Mouse (Mus musculus) MEL (cell line): Measurements from ENCODE around the gene Chd9.

ENCODE experiments used
- CTCF ChIP-seq, 3 experiments: IDR thresholded peaks in 2 of 3; conservative IDR thresholded peaks in 1 of 3; 2 replicates each; pipeline ENCODE4 v1.5.1; 2011 to 2012; ENCODE audit warnings: low read length in 3 of 3, low read depth in 2 of 3, mild to moderate bottlenecking in 2 of 3, improper control_type of control experiment in 1 of 3, inconsistent platforms in 1 of 3, mixed read lengths in 1 of 3, moderate library complexity in 1 of 3; ENCODE audit not compliant: control insufficient read depth in 1 of 3, insufficient read depth in 1 of 3, poor library complexity in 1 of 3, severe bottlenecking in 1 of 3
- GABPA ChIP-seq: IDR thresholded peaks from 2 replicates; pipeline ENCODE4 v1.6.1; 2012; ENCODE audit warnings: low read depth, mild to moderate bottlenecking, inconsistent platforms, low read length, improper control_type of control experiment, moderate library complexity
- GATA1 ChIP-seq: IDR thresholded peaks from 2 replicates; pipeline ENCODE4 v1.6.1; 2011; ENCODE audit warnings: low read depth, low read length, improper control_type of control experiment
- JUND ChIP-seq: IDR thresholded peaks from 2 replicates; pipeline ENCODE4 v1.6.1; 2011; ENCODE audit warnings: low read depth, mild to moderate bottlenecking, improper control_type of control experiment, low read length
- MAX ChIP-seq: IDR thresholded peaks from 2 replicates; pipeline ENCODE4 v1.6.1; 2011; ENCODE audit warnings: low read length, improper control_type of control experiment
- MAZ ChIP-seq: IDR thresholded peaks from 2 replicates; pipeline ENCODE4 v1.6.1; 2012; ENCODE audit warnings: low read depth, mild to moderate bottlenecking, inconsistent platforms, low read length, improper control_type of control experiment
- MYC ChIP-seq: IDR thresholded peaks from 2 replicates; pipeline ENCODE4 v1.6.1; 2011; ENCODE audit warnings: low read depth, mild to moderate bottlenecking, low read length, improper control_type of control experiment, moderate library complexity
- RCOR1 ChIP-seq: IDR thresholded peaks from 2 replicates; pipeline ENCODE4 v1.6.1; 2012; ENCODE audit warnings: low read depth, mild to moderate bottlenecking, inconsistent platforms, low read length, improper control_type of control experiment

- TF ChIP-seq JUND (0 out of 2 replicates have a peak, but pooled peaks have one; percentile 30), GATA1 (peak; percentile 96), MYC (0 out of 2 replicates have a peak, but pooled peaks have one; percentile 13), RCOR1 (peak; percentile 96), GABPA (no peak), MAX (no peak), MAZ (no peak), CTCF (IDR thresholded peaks at IDR 0.05 in 2 of 3, conservative IDR thresholded peaks at IDR 0.05 in 1 of 3; ENCODE audit: control insufficient read depth in 1 of 3, insufficient read depth in 1 of 3, low read depth in 2 of 3, low read length in 3 of 3, poor library complexity in 1 of 3, severe bottlenecking in 1 of 3) (no peak)
Measured at GRCm38 (mm10) chr8:91077077-91077867, 249.1 kb downstream of the Chd9 start.
